Mouse (Mus musculus): ENCODE data around the gene Exoc6.
"Not testable (repeated sequence)": the region's sequence is repeated elsewhere in the genome, so short reads cannot be mapped to it uniquely, and the experiment has no call there.

Gene Exoc6

DNA sequence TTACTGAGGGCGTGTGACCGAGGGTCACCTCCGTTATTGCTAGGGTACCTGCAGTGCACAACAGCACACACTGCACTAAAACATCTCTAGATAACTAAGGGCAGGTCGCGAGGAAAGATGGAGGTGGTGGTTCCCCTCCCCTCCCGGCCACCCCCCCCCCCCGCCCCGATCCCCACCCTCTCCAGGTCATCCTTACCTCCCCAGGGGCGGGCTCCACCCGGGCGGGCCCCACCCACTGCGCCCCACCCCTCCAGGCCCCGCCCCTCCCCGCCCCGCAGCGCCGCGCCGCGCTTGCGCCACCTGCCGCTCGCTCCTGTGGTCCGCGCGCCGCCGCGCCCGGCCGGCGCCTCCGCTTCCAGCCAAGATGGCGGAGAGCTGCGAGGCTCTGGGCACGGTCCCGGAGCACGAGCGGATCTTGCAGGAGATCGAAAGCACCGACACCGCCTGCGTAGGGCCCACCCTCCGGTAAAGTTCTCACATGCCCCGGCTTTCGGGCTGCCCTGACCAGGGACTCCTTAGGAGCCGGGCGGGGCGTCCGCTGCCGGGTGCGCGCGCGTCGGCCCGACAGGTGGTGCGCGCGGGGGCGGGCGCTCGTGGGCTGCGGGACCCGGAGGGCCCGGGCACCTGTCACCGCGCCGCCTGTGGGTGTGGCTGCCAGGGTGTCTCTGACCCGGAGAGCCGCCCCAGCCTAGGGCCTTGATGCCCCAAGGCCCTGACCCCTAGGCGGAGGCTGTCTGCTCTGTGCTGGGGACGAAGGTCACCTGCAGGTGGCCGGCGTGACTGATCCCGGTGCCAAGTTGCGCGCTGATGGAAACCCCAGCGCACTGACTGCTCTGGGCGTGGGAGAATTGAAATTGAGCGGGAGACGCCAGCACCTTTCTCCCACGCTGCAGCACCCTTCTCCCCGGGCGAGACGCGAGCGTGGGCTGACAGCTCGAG is at the start of gene Exoc6:
Exoc6 (plus strand) TSS at position 318 of the 939 bp plus-strand sequence.
- DNase-seq (ENCODE audit: low read depth, low spot score): peak; percentile 65

DNA sequence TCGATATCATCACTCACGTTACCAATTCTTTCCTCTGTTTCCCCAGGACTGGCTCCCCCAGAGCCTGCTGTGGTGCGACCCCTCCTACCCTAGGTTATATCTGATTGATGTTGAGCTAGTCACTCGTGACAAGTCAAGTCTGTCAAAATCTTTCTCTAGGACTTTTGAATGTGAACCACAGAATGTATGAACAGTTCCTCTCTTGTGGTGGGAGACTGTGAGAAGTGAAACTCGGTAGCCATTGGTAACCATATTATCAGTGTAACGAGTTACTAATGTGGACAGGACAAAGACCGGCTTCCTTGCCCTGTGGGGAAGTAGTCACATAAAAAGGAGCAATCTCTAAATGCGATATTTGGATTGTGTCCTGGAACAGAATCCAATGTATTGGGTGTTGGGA is 47.2 kb upstream of the Exoc6 start:
- DNase-seq (ENCODE audit: low read depth, low spot score): no peak

DNA sequence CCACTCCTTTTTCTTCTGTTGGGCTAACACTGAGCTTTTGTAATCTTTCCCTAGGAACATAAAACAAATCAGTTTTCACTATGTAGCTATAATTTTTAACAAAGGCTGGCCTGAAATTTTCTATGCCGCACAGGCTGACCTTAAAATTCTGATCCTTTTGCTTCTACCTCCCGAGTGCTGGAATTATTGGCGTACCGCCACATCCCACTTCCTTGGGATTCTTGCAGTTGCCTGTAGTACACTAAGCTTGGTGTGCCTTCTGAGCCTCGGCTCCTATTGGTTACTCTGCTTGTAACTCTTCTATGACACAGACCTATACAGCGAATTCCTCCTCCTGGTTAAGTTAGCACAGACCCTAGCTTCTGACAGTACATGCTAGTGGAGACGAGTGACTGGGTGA is 44.2 kb upstream of the Exoc6 start:
- DNase-seq (ENCODE audit: low read depth, low spot score): no peak

DNA sequence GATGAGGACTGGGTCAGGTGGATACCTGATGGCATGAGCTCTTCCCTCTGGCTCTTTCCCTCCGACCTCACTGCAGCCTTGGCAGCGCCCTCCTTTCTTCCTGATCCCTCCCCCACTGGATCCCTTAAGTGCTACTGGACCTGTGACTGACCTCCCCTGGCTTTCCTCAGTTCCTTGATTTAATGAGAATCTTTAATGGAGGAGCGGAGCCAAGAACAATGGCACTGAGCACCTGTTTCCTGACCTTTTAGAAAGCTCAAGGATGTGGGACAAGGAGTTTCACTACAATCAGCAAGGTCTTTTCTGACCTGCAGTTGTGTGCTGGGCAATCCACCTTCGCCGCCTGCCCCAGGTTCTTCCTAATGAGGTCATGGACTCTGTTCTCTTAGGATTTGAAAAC is 43.6 kb upstream of the Exoc6 start:
- no peak for DNase-seq (ENCODE audit: low read depth, low spot score)

DNA sequence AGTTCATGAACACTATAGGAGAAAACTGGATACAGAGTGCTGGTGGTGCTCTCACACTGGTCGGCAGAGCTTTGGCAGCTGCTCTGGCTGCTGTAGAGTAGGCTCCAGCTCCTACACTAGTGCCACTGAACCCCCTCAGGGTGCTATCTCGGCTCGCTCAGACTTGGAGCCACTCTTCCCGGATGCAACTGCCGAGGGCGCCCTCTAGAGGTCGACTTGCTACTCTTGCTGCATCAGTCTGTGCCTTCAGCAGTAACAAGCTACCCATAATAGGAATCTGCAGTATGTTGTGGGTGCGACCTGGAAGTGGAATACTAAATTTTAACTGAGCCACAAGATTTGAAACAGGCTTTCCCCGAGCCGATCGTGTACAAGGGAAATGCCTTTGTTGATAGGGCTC is 40.5 kb upstream of the Exoc6 start:
- peak; percentile 9 for DNase-seq (ENCODE audit: low read depth, low spot score)

DNA sequence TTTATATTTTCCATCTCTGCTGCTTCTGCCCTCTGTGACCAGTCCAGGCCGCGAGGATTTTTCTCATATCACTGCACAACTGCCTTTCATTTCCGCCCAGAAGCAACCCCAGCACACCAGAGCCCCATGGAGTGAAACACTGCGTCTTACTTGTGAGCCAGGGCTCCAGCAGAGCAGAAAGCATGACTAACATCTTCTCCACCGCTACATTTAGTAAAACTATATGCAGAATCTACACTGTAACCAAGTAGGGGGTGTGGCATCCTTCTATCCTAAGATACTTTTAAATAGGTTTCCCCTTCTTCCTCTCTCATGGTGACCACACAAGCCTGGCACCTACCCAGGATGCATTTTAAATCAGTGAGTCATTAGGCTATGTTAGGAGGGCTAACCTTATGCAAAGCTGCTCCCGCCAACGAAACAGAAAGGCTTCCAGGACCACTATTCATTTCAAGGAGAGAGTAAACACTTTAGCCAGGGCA is 35.4 kb upstream of the Exoc6 start:
- DNase-seq (ENCODE audit: low read depth, low spot score): no peak

DNA sequence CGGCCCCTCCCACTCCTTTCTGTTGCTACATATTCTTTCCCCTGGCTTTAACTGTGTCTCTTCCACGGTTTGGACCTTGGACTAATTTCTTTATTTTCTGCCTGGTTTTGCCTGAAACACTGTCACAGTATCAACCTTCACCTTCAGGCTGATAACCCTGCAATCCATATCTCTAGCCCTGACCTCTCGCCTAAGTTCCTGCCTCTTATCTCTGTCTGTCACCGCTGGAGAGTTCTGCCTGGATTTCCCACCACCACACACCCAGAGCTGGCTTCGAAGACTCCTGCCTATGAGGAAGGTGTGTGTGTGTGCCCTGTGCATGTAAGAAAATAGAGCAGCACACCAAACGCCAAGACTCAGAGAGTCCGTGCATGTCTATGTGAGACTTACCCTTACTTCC is 32.8 kb upstream of the Exoc6 start:
- no peak for DNase-seq (ENCODE audit: low read depth, low spot score)

DNA sequence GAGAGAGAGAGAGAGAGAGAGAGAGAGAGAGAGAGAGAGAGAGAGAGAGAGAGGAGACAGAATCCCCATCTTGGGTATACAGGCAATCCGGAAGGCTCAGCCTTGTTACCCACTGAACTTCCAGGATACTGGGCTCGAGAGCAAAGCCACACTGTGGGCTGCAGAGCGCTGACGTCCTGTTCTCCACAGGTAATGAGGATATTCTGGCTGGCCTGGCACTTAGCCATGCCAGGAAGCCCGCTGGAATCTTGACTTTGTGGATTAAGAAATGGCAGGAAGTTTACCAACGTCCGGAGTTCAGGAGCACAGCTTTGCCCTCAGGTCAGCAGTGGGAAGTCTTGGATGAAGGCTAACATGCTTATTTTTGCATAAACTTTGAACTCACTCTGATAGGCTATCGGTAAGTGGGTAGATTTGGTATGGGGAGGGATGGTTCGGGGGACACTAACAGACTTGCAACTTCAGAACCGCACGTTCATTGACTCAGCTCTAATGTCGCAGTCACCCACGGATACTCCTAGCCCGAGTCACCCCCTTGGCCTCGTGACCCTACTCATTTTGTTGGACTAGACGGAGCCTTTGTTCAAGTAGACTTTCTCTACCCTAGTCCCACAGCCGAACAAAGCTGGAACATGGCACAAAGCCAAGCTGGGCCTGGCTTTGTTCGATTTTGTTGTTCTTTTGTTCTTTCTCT is 29.3 kb upstream of the Exoc6 start:
- no peak for DNase-seq (ENCODE audit: low read depth, low spot score)

DNA sequence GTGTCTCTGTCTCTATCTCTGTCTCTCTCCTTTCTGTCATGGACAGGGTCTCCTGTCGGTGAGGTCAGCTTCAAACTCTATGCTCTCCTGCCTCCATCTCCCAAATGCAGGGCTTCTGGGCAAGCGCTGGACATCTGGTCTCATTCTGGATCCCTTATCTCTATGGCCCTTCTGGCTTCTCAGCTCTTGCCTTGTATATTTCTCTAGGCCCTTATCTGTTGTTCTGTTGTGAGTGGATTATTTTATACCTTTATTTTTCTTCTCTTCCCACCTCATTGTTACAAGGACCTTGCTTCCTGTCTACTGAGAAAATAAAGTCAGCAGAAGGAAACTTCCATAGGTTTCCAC is 28.8 kb upstream of the Exoc6 start:
- no peak for DNase-seq (ENCODE audit: low read depth, low spot score)

DNA sequence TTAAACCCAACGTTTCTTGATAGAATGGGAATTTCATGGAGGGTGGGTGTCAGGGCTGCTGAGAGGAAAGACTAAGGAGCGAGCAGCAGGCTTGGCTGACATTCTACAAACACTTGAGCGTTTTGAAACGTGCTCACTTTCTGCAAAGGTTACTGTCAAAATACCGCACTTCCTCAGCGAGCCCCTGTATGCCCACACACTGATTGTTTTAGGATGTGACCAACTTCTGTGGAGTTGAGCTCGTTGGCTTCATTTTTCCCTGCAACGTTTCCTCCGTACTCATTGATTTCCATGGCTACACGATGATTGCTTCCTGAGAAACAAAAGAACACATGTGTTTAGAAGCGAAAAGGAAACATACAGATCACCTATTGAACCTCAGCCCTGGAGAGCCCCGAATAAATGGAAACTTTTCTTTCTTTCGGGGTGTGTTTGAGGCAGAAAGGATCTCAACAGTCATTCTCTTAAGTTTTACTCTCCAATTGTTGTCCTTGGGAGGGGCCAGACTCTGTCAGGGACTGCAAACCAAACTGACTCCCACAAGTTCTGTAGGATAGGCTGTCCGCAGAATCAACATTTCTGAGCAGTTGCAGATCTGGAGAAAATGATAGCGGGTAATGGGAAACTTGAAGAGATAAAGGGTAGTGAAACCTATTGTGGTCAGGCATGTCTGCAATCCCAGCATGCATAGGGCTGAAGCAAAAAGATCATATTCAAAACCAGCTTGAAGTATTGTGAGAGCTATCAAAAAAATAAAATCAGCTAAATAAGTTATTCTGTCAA is 26.7 kb upstream of the Exoc6 start:
- DNase-seq (ENCODE audit: low read depth, low spot score): no peak

DNA sequence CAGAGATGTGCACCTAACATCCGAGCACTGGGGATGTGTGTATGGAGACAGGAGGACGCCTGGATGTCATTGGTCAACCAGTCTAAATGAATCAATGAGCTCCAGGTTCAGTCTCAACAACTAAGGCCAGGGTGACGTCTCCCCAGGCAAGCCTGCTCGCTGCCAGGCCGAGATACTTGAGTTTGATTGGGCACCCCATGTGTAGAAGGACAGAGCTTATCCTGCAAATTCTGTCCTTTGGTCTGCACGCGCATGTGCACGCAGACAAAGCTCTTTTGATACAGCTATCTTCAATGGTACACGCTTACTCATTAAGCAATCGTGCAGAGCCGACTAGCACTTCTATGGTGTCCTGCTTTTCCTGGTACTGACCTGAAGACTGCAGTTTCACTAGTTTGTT is 24.3 kb upstream of the Exoc6 start:
- no peak for DNase-seq (ENCODE audit: low read depth, low spot score)

DNA sequence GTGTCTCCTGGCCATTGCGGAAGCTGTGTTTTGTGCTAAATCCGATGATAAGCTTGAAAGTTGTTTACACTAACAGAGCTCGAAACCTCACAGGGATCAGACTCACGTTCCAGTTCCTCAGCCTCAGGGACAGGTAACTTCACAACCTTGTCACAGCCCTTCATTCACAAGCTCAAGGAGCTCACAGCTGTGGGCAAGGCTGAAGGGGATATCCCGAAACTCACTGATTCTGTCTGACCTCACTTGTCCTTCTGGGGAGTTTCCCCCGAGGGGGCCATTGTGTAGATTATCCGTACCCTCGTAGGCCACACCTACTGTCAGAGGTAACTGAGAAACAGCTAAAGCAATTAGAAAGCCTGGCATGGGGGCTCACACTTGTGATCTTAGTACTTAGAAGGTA is 23.4 kb upstream of the Exoc6 start:
- no peak for DNase-seq (ENCODE audit: low read depth, low spot score)

DNA sequence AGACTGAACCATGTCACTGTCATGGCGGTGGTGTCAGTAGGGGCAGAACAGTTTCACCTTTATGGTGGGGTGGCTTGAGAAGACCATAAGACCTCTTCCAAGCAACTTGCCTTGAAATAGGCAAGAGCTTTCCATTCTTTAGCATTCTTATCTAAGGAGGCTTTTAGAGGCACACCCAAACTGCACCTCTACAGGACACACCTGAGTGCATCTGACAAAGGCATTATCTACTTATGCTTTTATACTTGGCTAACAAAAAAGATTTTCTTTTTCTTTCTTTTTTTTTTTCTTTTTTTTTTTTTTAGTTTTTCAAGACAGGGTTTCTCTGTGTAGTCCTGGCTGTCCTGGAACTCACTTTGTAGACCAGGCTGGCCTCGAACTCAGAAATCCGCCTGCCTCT is 22.5 kb upstream of the Exoc6 start:
- not testable (repeated sequence) for DNase-seq (ENCODE audit: low read depth, low spot score)

DNA sequence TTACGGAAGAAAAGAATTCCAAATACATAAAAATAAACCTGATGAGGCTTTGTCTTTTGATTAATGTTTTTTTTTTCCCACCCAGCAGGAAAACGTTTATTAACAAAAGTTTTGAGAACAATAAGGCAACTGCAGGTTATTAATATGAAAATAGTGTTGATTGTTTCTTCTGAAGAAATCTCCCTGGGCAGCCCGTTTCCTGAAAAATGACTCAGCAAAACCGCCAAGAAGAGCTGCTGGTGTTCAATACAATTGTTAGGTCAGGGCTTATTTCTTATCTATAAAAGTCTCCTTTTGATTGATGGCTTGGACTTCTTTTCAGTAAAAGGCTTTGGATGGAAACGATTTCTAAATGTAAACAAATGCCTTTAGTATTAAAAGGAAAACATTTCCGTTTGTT is 21.6 kb upstream of the Exoc6 start:
- no peak for DNase-seq (ENCODE audit: low read depth, low spot score)

DNA sequence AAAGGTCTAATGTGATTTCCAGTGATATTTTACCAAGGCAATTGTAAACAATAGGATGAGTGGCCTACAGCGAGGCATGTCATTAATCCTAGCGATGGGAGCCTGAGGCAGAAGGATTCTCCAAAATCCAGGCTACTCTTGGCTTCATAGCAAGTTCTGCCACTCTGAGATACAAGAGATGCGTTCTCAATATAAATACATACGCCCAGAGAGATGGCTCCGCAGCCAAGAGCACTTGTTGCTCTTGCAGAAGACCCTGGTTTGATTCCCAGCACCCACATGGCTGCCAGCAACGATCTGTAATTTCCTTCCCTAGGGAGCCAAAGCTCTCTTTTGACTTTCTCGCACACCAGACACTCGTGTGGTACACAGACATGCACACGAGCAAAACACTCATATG is 20.9 kb upstream of the Exoc6 start:
- no peak for DNase-seq (ENCODE audit: low read depth, low spot score)

DNA sequence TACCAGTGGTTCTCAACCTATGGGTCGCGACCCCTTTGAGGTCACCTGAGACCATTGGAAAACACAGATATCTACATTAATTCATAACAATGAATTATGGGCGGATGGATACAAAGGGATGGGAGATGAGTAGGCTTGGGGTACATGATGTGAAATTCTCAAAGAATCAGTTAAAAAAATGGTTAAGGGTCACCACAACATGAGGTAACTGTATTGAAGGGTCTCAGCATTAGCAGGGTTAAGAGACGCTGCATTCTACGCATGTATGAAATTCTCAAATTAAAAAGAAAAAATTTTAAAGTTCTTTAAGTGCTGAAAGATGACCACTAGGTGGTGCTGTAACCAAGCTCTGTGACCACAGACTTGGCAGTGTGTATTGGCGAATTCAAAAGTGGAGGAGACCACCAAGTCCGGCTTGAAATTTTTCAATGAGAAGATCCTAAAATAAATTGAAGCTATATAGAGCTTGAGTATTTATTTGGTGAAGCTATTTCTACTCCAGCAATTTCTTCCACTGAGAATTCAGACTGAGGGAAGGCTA is 20.2 kb upstream of the Exoc6 start:
- peak; percentile 32 for DNase-seq (ENCODE audit: low read depth, low spot score)

DNA sequence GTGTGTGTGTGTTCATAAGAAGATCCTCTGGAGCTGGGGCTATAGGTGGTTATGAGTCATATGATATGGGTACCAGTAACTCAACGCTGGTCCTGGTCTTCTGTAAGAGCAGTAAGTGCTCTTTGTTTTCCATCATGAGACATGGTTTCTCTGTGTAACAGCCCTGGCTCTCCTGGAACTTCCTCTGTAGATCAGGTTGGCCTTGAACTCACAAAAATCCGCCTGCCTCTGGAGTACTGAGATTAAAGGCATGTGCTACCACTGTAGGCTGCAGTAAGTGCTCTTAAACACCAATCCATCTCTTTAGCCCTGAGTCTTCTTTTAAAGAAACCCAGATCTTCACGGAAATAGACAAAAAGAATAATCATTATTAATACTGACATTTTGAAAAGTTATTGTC is 19.6 kb upstream of the Exoc6 start:
- no peak for DNase-seq (ENCODE audit: low read depth, low spot score)

DNA sequence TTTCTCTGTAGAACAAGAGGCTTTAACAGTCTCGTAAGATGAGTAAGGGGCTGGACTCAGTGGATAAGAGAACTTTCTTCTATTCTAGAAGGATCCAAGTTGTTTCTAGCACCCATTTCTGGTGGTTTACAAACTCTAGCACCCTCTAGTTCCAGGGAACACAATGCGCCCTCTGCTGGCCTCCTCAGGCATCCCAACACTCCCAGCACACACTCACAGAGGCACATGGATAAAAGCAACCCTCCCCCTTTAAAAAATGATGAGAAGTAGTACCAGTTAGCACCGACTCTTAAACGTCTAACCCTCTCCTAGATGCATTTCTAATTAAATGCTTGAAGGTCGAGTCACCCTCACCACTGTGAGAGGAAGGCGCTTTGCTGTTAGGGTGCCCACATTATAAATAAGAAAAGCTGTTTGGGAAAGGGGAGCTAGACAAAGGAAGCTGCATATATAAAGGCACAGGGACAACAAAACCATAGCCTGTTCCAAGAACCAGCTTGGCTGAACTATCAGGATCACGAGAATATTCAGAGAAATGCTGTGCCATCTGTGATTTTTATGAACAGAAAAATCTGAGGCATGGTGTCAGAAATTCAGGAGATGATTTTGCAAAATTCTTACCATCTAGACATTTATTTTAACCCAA is 18.9 kb upstream of the Exoc6 start:
- no peak for DNase-seq (ENCODE audit: low read depth, low spot score)

DNA sequence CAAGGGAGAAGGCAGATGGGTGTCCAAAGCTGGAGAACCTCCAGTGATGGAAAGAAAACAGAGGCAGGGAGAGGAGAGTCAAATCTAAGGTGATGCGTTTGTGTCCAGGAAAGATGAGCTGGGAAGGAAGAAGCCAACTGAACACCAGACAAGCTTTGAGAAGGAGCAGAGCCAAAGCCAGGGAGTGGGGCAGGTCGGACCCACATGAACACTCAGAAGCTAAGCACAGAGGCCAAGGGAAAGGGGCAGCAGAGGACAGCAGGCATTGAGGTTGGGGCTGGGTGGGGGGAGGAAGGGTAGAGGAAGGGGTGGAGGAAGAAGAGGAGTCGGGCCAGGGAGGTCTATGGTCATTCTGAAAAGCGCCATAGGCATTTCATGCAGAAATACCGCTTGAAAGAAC is 17.0 kb upstream of the Exoc6 start:
- DNase-seq (ENCODE audit: low read depth, low spot score): no peak

DNA sequence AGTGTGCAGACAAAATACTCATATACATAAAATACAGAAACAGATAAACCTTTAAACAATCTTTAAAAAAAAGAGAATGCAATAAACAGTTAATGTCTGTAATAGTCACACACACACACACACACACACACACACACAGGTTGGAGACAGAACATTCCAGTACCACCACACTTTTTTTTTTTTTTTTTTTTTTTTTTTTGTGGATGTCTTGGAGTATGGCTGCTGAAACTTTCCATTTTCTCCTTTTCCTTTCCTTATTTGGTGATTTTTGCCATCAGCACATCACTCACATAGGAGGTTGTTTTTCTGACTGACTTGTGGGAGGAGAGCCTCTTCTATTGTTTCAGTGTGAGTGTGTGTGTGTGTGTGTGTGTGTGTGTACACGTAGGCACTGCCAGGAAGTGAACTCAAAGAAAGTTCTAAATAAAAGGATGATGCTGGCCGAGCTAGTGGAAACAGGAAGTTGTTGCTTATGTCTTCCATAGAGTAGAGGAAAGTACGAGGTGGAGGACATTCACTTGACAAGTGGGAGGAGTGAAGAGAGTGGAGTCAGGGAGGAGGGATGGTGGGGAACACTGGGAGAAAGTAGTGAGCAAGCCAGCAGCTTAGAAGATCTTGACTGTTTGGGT is 15.4 kb upstream of the Exoc6 start:
- DNase-seq (ENCODE audit: low read depth, low spot score): no peak

DNA sequence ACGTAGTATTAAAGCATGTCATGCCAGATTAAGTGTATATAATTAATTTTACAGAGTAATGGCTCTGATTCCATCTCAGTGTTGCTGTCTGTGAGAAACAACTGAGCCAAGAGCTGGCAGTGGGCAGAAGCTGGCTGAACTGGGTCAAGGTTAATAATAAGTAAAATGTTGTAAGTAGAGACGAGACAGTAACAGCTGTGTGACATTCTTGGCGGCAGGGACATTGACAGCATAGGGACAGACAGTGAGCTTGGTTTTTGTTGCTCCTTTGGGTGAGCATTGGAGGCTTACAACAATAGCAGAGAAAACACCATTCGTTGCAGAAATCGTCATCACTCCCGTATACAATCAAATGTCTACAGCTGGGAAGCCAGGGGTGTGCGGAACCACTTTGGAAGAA is 13.8 kb upstream of the Exoc6 start:
- no peak for DNase-seq (ENCODE audit: low read depth, low spot score)
